Mouse (Mus musculus): ENCODE data around the gene Trp53rkb.

DNA sequence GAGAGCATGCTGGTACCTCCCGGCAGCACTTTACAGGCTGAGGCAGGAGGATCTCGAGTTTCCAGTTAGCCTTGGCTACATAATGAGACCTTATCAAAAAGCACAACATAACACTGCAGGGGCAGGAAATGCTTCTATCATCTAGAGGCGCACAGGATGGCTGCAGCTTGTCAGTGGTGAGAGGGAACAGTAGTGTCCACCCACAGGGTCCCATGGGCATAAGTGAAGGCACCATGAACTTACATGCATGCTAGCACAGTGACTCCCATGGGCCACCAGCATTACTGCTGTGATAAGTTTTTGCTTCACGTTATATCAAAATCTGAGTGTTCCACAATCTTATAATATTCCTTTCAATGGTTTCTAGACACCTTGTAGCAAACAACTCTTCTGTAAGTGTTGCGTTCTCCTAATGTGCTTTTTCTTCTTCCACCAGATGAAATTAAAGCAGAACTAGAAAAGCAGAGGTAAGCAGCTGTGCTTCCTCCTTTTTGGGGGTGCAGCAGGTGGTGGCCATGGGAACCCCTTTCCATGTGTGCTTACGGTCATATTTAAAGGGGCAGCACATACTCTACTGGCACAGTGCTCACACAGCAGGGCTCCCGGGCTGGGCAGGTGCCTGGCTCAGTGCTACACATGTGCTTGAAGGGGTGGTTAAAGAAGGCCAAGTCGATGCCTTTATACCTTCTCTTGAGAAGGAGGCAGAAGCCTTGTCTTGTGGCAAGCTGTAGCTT lies 34.3 kb downstream of the Trp53rkb start:
- TF ChIP-seq ZNF384 (IDR thresholded peaks at IDR 0.05; ENCODE audit: low read depth, low read length) = no peak
- no peak for TF ChIP-seq MAFK (IDR thresholded peaks at IDR 0.05; ENCODE audit: insufficient read depth, low read depth, low read length)

Measured in ES-E14 (cell line).